Mouse (Mus musculus) Patski (cell line): ENCODE results near the gene Maml2. TPM values are rescaled to one million over a fixed set of nuclear protein-coding genes. Genes with fewer than 3 reads are reported as not detected.

Experiments
- ATAC-seq: fragments of 100-300 bp; one replicate; pipeline ENCODE4 v1.8.0; 2021
- CTCF ChIA-PET: fragments of 350-600 bp; sonication (Branson Sonifier 250); formaldehyde crosslinking; loops from one replicate; lab custom pipeline; 2022; ENCODE audit warnings: inconsistent platforms; lab: Charles Lee
- POLR2A ChIA-PET: fragments of 350-600 bp; sonication (Branson Sonifier 250); formaldehyde crosslinking; loops from one replicate; lab custom pipeline; 2022; ENCODE audit warnings: antibody characterized with exemption, inconsistent platforms; lab: Charles Lee
- DNase-seq: peaks from one replicate; pipeline ENCODE4 v3.0.0-alpha.2; 2011; ENCODE audit warnings: low read depth, low spot score
- H3K27me3 ChIP-seq: fragments of 371-371 bp; one replicate; pipeline ENCODE4 v1.5.1; 2021
- CTCF ChIP-seq: fragments of 100-300 bp; IDR thresholded peaks from one replicate; pipeline ENCODE4 v1.5.1; 2021
- in situ Hi-C: fragments of 300-500 bp; cut with MboI; formaldehyde crosslinking; loops from 3 replicates; pipeline ENCODE4 v1.11.1; 2018; ENCODE audit warnings: low pct_unique_long_range_greater_than_20kb, mixed read lengths
- polyA plus RNA-seq: library from polyadenylated mRNA; unstranded; gene quantifications from one replicate; pipeline ENCODE4 v1.2.3, GENCODE M21; 2021

Gene Maml2
- polyA plus RNA-seq, 1 experiment from 2014 or later, result 10.5 TPM

DNA sequence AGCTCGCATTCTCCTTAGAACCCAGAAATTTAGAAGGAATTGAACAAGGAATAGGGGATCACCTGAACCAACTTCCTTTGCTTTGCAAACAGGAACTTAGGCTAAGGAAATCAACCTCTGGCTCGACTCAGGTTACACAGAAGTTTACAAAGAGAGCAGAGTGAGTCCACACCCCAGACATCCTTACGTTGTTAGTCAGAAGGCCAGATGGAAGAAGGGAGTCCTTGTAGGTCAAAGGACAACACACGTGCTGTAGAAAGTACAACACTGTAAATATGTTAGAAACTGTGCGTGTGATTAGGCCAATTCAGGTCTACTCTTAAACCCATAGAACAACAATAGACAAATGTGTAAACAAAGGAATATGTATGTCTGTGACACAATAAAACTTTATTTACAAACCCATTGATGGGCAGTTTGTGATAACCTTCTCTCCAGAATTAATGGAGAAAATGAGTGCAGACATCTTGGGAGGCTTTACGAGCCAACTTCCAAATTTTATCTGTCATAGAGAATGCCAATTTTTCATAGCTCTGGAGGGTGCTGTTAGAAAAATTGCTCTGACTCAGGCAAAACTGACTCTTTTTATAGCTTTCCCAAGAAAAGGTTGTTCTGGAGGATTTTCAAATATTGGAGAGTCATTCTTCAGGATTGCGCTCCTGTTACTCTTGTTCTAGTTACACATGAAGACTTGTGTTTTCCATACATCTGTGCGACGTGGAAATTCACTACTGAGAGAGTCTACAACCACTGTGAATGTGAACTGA is 194.3 kb downstream of the Maml2 start:
- no peak for DNase-seq
- no peak for ATAC-seq
- TF ChIP-seq CTCF, result no peak
- ChIA-PET CTCF (no interaction called here), POLR2A (interaction anchor here (0.5 kb wide), 1 partner anchor 98 kb away, joined by 3 read pairs; no protein-coding TSS in a partner anchor)
- no peaks in the 10 kb centered on the region for H3K27me3 ChIP-seq
- in situ Hi-C loops, result no loop called here

DNA sequence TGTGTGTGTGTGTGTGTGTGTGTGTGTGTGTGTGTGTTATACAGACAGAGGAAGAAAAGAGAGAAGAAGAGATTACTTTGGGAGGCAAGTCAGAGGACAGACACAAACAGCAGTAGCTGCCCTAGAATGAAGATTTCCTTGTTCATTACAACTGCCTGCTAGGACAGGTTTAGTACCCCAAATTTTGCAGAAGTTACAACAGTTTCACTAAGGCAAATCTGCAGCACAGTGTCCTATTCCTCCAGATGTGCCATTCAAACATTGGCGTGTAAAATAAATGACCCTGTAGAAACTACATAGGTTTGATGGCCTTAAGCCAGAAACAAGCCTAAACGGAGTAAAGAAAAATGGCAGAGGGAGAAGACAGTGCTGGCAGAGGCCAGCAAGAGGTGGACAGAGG is 195.1 kb downstream of the Maml2 start:
- ATAC-seq, result no peak
- in situ Hi-C loops, result no loop called here
- CTCF ChIA-PET, result no interaction called here

DNA sequence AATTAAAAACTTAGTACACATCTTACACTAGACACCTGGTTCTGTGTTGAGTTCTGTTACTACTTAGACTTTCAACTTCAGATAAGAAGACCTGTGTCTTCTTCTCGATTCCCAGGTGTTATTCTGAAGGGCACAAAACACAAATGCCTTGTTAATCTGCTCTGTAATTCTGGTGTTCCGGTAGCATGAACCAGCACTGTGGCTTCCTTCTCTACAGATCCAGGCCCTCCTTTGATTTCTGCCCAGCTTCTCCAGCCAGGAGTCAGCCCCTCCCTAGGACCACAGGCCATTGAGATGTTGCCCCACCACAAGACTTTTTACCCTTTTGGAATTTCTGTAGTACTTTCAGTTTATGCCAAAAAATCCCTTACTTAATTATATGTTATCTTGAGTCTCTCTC is 196.0 kb downstream of the Maml2 start:
- no peak for TF ChIP-seq CTCF
- in situ Hi-C loops, result no loop called here
- ChIA-PET CTCF (interaction anchor here (1.5 kb wide), 1 partner anchor 10 kb away, joined by 4 read pairs; no protein-coding TSS in a partner anchor), POLR2A (no interaction called here)
- no peaks in the 10 kb centered on the region for H3K27me3 ChIP-seq
- ATAC-seq (no peak), DNase-seq (no peak)

More for the DNA sequence above, 195.1 kb downstream of the Maml2 start:
- no peak for DNase-seq
- POLR2A ChIA-PET, result no interaction called here
- H3K27me3 ChIP-seq, result no peaks in the 10 kb centered on the region
- no peak for TF ChIP-seq CTCF

DNA sequence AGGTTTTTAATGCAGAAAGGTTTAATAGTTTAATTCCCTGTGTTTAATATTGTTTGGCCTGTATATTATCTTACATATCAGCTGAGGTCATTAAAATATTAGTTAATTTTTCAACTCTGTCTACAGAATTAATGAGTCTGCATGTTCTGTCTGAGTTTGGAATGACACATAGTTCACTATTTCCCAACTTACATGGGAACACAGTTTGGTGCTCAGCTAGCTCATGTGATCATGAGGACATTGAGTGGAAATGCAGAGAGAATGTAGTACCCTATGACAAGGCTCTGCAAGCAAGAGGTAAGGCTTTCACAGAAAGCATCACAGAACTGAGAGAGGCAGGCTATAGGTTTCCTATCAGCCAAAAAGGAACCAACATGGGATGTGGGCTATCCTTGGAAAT is 197.8 kb downstream of the Maml2 start:
- no peak for ATAC-seq
- ChIA-PET POLR2A (no interaction called here), CTCF (interaction anchor here (3.0 kb wide), 1 partner anchor 11 kb away, joined by 8 read pairs; no protein-coding TSS in a partner anchor)
- TF ChIP-seq CTCF, result no peak
- in situ Hi-C loops, result no loop called here
- DNase-seq, result no peak
- H3K27me3 ChIP-seq, result no peaks in the 10 kb centered on the region

DNA sequence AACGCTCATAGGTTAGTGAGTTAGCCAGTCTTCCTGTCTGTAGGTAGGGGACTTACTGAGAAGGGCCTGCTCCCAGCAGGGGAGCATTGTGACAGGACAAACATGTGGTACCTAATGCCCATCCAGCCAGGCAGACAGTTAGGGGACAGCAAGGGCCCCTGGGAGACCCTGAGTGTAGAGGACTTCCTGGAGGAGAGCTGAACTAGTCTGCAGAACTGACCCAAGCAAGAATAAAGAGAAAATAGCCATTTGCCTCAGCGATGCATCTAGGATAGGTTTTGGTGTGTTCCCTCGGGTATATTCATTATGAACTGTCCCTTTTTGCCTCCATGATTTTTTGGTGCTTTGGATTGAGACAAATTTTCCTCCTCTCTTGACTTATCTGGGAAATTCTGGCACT is 199.3 kb downstream of the Maml2 start:
- ChIA-PET CTCF (interaction anchor here (1.2 to 3.0 kb wide), 3 partner anchors 12 to 24 kb away, joined by 3 to 8 read pairs (median 3); no protein-coding TSS in a partner anchor), POLR2A (no interaction called here)
- in situ Hi-C loops, result no loop called here
- no peak for TF ChIP-seq CTCF
- DNase-seq (no peak), ATAC-seq (no peak)
- H3K27me3 ChIP-seq, result no peaks in the 10 kb centered on the region

DNA sequence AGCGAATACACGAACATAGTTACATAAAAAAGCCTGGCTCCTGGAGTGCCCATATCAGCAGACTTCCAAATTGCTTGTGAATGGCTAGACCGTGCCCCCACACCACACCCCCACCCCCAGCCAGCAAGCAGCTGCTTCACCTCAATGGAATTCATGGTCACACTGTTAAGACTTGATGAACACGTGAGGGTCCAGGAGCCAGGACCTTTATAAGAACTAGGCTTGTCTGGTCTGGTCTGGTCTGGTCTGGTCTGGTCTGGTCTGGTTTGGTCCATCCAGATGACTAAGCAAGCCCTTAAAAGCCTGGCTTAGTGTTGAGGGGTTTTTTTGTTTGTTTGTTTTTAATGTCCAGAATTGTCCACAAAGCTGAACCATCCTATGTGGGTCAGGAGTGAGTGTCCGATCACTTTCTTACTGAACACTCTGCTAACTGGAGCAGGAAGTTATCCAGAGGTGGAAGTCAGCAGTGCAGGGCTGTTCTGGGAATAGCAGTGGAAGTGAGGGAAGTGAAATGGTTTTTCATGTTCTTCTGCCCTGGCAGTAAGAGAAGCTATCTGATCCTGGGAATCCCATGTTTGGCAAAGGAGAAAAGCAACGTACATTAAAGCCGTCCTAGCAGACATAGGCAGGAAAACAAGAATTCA is 200.1 kb downstream of the Maml2 start:
- ATAC-seq (peak; percentile 47), DNase-seq (peak; percentile 50)
- no peaks in the 10 kb centered on the region for H3K27me3 ChIP-seq
- in situ Hi-C loops, result no loop called here
- no peak for TF ChIP-seq CTCF
- POLR2A ChIA-PET, result no interaction called here
- CTCF ChIA-PET, result interaction anchor here (1.2 to 3.0 kb wide), 3 partner anchors 13 to 23 kb away, joined by 3 to 8 read pairs (median 3); no protein-coding TSS in a partner anchor

DNA sequence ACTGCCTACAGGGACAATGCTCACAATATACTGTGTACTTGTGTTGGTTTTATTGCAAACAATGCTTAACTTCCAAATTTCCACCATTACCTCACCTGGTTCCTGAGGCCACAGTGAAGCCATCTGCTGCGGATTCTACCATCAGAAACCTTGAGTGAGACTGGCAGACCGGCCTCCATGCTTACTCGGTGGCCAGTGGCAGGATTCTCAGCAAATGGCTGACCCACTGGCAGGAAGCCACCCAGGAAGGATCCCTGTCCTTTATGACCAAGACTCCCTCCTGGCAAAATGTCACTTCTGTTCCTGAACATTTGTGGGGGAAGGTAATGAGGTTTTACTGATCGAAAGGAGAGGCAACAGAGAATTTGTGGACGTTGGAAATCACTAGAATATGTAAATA is 202.3 kb downstream of the Maml2 start:
- DNase-seq (no peak), ATAC-seq (no peak)
- in situ Hi-C loops, result no loop called here
- no peaks in the 10 kb centered on the region for H3K27me3 ChIP-seq
- CTCF ChIA-PET, result no interaction called here
- POLR2A ChIA-PET, result no interaction called here
- no peak for TF ChIP-seq CTCF

DNA sequence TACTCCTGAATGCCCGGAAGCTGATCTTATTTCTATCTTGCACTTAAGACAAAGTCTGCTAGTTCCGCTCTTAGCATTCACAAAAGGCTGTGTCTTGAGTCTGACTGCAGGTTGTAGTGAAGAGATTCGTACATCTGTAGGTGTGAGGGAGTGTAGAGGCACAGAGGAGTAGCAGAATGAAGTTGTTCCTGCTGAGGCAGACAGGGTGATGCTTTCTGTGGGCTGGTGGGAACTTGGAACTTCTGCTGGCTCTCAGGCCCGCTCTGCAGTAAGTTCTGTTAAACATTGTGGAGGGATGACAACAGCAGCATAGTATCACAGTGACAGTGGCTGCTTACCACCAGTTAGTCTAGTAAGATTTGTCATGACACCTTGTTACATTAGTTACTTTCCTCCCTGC is 207.3 kb downstream of the Maml2 start:
- no peaks in the 10 kb centered on the region for H3K27me3 ChIP-seq
- CTCF ChIA-PET, result no interaction called here
- POLR2A ChIA-PET, result no interaction called here
- DNase-seq (no peak), ATAC-seq (no peak)
- no peak for TF ChIP-seq CTCF
- in situ Hi-C loops, result no loop called here

DNA sequence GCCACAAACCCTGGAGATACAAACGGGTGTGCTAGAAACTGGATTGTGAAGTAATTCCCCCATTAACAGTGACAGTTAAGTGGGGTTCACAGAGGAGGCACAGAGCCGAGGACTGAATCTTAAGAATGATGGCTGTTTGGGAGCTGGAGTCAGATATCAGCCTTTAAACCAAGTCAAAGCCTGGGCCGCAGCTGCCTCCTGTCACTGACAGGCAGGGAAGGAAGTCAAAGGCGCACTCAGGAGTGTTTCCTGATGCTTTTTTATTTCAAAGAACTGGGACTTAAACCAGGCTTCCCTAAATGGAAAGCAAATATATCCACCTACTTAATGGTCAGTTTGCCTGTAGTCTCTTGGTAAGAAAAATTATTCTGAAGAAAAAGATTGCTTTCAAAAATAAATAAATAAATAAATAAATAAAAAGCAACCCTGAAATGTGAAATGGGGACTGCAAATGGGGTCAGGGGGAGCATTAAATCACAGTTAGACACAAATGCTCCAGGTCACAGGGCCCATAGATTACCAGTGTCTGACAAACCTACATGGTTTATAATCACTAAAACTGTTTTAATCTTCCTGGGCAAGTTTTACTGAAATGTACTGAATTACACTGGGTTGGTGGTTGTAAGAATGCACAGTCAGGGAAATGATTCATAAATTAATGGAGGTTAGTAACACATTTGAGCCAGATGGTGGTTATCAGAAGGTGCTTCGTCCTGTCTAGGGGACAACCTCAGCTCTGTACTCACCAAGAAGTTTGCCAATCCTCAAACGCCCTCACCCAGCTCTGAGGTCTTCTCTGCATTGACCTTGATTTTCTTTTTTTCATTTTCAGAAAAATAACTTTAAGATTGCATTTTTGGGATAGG is 209.4 kb downstream of the Maml2 start:
- CTCF ChIA-PET, result no interaction called here
- in situ Hi-C loops, result no loop called here
- TF ChIP-seq CTCF, result no peak
- DNase-seq, result no peak
- no peaks in the 10 kb centered on the region for H3K27me3 ChIP-seq
- no peak for ATAC-seq
- POLR2A ChIA-PET, result interaction anchor here (0.6 kb wide), 1 partner anchor 44 kb away, joined by 3 read pairs; no protein-coding TSS in a partner anchor

DNA sequence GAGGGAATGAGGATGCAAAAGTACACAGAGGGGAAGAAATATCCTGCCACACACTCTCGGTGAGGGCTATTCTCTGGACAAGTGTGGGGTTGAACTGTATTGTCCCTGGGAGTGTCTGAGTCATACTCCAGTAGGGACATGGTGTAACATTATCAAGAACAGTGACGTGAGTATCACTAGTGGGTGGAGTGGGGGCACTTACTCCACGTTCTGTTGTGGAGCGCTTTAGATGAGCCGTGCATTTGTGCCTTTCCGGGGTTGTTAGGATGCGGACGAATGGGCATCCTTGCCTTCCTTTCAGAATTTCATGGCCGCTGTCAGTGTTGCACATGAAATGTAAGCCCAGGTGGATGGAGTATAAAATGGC is 210.0 kb downstream of the Maml2 start:
- ChIA-PET CTCF (no interaction called here), POLR2A (no interaction called here)
- TF ChIP-seq CTCF, result no peak
- in situ Hi-C loops, result no loop called here
- DNase-seq (no peak), ATAC-seq (no peak)
- H3K27me3 ChIP-seq, result no peaks in the 10 kb centered on the region
